Mouse (Mus musculus) right cerebral cortex, postnatal 4 days (tissue): ENCODE data around the gene Fa2h.
A peak's percentile ranks its signal among the peaks of the same experiment; 100 is the strongest.

Experiments
- DNase-seq: peaks from one replicate; pipeline ENCODE4 v3.0.0-alpha.2; 2022

Fa2h gene

GRCm38 (mm10) chr8:111393391-111394363 lies at the start of gene Fa2h:
Gene Fa2h (minus strand): TSS chr8:111393824.
- DNase-seq: peak; percentile 52

- peak; percentile 79 for DNase-seq
These were observed 45.6 kb upstream of the Fa2h start for GRCm38 (mm10) chr8:111439189-111439588.

DNA sequence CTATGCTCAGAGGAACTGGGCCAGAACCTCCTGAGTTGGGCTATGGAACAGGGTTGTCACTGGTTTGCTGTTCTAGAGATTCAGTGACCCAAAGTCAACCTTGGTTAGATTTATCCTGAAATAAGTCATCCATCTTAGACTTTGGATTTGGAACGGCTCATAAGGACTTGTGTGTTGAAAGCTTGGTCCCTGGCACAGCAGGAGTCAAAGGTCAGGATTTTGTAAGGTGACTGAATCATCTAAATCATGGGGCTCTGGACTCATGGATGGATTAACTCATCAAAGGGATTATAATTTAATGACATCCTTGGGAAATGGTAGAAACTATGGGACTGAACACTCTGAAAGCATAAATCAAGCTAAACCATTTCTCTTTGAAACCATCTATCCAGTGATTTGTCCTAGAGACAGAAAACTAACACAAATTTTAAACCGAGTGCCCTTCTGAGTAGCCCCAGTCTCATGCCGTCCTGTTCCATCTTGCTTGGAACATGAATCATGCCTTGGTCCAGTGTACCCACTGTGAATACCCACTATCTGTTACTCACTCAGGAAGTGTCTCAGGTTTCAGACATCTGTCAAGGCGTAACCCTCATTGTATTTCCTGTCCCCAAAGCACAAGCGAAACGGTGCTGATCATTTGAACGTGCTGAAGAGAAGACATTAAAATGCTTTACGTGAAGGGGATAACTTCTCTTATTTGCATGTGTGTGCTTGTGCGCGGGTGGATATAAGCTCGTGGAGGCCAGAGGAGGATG lies 41.6 kb upstream of the Fa2h start:
- DNase-seq: no peak

DNA sequence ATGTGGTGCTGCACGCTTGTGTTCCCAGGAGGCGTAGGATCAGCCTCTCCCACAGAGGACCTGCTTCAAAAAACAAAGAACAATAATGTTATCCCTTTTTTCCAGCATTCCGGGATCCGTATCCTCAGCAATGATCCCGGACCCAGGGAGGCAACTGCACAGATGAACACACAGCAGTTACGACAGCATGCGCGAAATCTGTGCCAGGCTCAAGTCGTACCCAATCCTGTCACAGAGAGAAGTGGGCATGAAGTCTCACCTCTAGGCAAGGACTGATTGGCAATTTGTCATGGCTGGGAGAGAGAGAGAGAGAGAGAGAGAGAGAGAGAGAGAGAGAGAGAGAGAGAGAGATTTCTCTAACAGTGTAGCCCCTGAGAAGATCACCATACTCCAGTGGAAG lies 31.0 kb upstream of the Fa2h start:
- DNase-seq: no peak

GRCm38 (mm10) chr8:111424181-111424580 lies 30.6 kb upstream of the Fa2h start:
- no peak for DNase-seq

DNA sequence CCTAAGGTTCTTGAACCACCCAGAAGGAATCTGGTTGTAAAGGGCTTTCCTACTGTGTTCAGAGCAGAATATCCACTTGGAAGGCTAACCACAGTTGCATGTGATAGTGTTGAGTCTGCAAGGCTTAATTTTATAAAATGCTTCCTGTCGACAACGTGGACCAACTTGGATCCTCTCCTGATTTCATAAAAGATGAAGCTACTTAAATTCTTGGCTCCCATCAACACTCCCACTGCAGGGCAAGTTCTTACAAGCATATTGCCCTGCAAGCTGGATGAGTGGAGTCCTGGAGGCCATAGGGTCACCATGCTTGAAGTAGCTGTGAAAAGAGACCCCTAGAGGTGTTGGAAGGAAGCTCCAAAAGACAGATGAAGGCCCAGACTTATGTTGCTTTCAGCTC lies 29.0 kb upstream of the Fa2h start:
- no peak for DNase-seq

- no peak for DNase-seq
These were observed 25.5 kb upstream of the Fa2h start for GRCm38 (mm10) chr8:111419171-111419570.

DNA sequence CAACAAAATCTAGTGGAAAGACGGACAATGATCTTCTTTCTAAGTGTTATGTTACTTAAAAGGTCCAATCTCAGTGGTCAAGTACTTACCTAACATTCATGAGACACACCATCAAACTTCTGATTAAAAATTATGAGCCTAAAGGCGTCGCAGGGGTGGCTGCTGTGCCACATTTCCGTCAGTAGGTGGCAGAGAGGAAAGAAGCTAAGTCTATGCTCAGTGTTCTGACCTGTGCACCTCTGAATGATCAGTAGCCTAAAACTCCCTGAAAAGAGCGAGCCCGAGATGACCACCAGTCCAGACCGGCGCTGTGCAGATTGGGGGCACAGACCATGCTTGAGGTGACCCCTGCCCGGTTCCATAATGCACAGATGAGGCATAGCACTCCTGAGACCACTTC lies 25.0 kb upstream of the Fa2h start:
- DNase-seq: no peak

DNA sequence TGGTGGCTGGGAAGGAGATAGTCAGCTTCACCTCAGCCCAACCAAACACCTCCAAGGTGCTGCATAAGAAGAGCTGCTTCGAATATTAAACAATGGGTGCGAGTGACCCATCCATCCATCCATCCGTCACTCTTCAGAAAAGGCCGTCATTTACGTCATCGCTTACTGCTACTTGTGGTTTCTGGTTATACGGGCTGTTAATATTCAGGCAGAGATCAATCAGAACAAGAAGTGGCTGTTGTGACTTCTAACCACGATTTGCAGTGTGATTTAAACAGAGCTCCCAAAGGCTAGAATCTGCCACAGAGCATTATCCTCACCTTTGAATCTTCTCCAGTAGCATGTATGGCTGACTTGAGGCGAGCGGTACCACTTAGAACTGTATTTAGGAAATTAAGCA lies 23.6 kb upstream of the Fa2h start:
- DNase-seq: no peak

GRCm38 (mm10) chr8:111403391-111403790 lies 9.8 kb upstream of the Fa2h start:
- no peak for DNase-seq

DNA sequence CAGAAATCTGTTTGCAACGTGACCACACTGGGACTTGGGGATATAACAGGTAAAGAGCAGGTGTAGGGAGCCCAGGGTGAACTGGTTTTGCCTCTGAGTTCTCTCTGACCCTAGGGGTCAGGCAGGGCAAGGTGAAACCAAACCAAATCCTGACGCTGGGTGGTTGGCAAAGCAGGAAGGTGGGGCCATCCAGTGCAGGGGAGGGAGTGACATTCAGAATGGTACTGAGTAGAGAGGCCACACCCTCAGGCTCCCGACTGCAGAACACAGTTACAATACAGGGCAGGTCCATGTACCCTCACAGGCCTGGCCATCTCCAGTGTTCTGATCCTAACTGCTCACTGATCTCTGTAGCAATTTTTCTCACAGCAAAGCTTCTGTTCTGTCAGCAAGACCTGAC lies 2.4 kb downstream of the Fa2h start:
- no peak for DNase-seq

- no peak for DNase-seq
These were observed 2.8 kb downstream of the Fa2h start for GRCm38 (mm10) chr8:111390837-111391236.

DNA sequence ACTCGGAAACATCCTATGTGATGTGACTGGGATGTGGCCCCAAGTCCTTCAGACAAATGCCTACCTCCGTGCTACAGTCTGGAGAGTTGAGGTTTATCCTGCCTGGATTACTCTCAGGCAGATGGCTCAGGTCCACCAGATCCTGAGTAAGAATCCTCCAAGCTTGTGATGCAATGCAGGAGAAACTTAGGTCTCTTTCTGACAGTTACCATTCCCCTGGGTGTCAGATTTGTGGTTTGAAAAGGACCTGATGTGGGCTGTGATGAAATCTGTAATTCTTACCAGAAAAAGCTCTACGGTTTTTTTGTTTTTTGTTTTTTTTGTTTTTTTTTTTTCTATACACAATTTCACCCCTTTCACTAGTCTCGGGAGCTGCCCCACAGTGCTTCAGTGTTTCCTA lies 4.0 kb downstream of the Fa2h start:
- no peak for DNase-seq

GRCm38 (mm10) chr8:111385915-111386314 lies 7.7 kb downstream of the Fa2h start:
- no peak for DNase-seq

DNA sequence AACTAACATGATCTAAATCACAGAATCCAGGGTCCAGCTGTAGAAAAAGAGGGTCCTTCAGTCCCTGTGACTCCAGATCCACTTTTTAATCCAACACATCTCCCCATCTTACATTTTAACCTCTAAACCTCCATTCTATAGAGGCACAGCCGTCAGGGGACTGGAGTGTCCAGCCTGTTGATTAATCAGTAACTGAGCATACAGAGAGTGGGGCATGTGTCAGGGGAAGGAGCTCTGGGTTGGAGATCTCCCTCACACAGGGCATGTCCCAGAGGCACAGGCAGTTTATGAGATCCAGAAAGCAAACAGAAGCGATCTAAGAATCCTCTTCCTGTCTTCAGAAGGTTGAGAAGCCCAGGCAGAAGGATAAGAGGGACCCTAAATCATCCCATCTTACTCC lies 9.0 kb downstream of the Fa2h start:
- no peak for DNase-seq

DNA sequence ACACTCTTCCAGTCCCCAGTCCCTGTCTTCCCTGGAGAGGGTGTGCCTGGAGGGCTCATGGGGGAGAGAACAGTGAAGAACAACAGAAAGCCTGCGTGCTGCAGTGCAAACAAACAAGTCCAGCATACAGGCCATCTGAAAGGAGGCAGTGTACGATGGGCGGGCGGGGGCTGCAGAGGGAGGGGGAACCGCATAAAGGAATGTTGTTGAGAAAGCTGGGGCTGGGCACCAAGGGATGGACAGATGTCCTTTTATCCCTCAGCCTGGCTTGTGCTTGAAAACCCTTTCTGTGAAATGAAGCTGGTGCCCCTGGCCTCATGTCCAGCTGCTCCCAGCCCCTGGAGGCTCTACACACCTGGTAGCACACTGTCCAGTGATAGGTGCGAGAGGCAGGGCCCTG lies 18.4 kb downstream of the Fa2h start:
- DNase-seq: no peak

DNA sequence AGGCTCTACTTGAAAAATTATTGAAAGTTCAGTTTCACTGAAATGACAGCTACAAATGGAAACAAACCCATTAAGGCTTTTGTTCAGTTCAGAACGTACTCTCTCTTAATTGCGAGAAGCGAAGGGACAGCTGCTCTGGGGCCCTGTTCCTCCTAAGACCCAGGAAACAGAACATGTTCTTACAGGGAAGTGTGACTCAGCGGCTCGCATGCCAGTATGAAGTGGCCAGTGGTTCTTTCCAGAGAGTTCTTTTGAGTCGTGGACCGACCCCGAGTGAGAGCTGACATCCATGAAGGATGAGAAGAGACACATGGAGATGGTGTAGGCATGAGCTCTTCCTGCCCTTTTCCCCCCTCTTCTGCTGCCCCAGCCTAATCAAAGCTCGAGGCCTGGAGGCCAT lies 23.9 kb downstream of the Fa2h start:
- no peak for DNase-seq

DNA sequence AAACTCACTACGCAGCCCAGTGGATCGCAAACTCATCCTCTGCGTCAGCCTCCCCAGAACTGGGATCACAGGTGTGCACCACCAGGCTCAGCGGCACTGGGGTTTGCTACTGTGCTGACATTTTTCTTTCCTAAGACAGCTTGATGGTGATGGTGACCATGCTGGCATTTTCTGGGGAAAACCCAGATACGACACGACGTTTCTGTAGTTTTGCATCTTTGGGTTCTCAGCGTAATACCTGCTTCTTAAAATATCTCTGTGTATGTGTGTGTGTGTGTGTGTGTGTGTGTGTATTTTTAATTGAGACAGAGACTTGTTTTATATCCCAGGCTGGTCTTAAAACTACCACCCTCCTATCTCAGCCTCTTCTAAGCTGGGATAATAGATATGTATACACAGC lies 26.3 kb downstream of the Fa2h start:
- DNase-seq: no peak

GRCm38 (mm10) chr8:111366610-111367234 lies 26.9 kb downstream of the Fa2h start:
- no peak for DNase-seq

DNA sequence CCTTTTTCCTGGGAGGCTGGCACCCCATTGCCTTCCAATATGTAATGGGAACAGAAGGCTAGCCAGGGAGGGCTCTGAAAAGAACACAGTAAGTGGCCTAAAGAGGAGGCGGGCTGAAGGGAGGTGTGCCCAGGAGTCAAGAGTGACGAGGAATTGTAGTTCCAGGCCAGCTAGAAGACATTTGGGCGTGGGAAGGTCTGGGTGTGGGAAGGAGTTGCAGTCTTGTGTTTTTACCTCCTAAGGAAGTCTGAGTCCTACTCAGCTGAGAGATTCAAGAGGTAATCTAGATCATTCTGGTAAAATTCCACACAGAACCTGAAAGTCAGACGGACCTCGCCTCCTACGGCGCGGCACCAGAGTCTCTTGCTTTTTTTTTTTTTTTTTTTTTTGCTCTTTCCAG lies 30.1 kb downstream of the Fa2h start:
- DNase-seq: no peak

- no peak for DNase-seq
These were observed 32.9 kb downstream of the Fa2h start for GRCm38 (mm10) chr8:111360579-111361209.

GRCm38 (mm10) chr8:111359936-111360335 lies 33.7 kb downstream of the Fa2h start:
- DNase-seq: no peak

DNA sequence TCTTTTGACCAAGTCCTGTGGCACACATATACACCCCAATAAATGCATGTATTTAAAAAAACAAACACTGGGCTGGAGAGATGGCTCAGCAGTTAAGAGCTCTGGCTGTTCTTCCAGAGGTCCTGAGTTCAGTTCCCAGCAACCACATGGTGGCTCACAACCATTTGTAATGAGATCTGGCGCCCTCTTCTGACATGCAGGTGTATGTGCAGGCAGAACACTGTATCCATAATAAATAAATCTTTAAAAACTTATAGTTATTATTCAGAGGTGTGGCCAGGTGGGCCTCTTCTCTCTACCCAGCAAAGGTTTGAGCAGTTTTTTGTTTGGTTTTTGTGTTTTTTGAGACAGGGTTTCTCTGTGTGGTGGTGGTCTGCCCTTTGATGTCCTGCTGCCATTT lies 34.7 kb downstream of the Fa2h start:
- no peak for DNase-seq
